Mouse (Mus musculus): Measurements from ENCODE around the gene Gm38431.

DNA sequence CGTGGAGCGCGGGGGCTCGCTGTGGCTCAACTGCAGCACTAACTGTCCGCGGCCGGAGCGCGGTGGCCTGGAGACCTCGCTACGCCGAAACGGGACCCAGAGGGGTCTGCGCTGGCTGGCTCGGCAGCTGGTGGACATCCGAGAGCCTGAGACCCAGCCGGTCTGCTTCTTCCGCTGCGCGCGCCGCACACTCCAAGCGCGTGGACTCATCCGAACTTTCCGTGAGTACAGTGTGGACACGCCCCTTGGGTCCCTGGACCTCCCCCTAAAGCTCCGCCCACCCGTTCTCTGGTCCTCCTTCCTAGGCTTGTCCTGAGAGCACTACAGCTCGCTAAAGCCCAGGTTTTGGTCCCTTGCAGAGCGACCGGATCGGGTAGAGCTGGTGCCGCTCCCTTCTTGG lies 58.7 kb downstream of the Gm38431 start:
- TF ChIP-seq POLR2A (IDR thresholded peaks at IDR 0.05; ENCODE audit: insufficient read depth, low read depth, low read length) (no peak), EP300 (IDR thresholded peaks at IDR 0.05; ENCODE audit: insufficient read depth, low read depth, low read length) (no peak), CTCF (IDR thresholded peaks at IDR 0.05) (no peak)
